Comparison of ENCODE assay signal across 8 mouse cellular contexts in the genomic region with DNA sequence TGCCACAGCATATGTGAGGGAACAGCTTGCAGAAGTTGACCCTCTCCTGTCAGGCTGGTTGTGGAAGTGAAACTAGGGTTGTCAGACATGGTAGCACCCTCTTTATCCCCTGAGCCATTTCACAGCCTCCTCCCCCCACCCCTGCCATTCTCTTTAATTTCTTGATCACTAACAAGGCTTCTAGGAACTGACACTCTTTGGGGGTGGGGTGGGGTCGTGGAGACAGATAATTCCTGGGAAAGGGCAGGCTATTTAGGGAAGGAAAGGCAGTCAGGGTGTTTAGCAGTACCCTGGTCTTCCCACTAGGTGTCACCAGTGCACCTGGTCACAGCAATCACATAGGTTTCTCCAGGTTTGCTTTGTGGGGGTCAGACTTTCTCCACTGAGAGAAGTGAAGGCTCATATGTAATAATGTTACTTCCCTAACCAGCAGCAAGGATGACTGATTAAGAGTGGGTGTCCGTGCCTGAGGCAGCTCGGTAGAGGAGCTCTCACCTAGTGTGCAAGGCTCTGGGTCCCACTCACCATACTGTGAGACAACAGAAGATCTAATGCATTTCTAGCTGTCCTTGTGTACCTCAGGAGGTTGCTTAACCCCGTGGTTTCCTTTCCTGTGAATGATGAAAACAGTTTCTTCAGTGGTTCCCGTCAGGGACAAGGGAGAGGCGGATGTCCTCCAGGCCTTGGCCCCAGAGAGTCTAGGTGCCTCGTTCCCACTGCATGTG. TPM values are rescaled to one million over a fixed set of nuclear protein-coding genes. Genes with fewer than 3 reads are reported as not detected.
DNase-seq lines count a peak whose midpoint lies in the region; ATAC-seq lines count a peak whose summit lies in the region.

No protein-coding gene starts in this region.

- H3K4me2 ChIP-seq in lung, embryonic 16.5 days (ENCODE audit: low read depth, low read length) = no peak overlapping the region

- no peak overlapping the region for H3K27ac ChIP-seq in lung, embryonic 16.5 days (ENCODE audit: low read length)

- no peak overlapping the region for H3K4me3 ChIP-seq in lung, embryonic 16.5 days (ENCODE audit: low read length)

- no peaks in the 10 kb centered on the region for H3K9me3 ChIP-seq in lung, embryonic 16.5 days (ENCODE audit: control insufficient read depth, low read length)

- no peaks in the 10 kb centered on the region for H3K36me3 ChIP-seq in lung, embryonic 16.5 days (ENCODE audit: control insufficient read depth, insufficient read depth, low read length)

- DNase-seq in NIH3T3 (ENCODE audit: low read depth) = peak; percentile 81
- DNase-seq in cerebellum, postnatal 14 days = peak; percentile 81 to 85
- DNase-seq in heart, adult 8-10 months (ENCODE audit: low spot score) = peak; percentile 68
- DNase-seq in layer of hippocampus, adult 18-20 months (ENCODE audit: low spot score in 2 of 2) = peak; percentile 33 to 73
- peak; percentile 51 for DNase-seq in right cerebral cortex, adult 18-20 months
- no peak for DNase-seq in T-cell, adult 2 months (ENCODE audit: low spot score)

- peaks cover 11% of the 10 kb centered on the region for H3K27me3 ChIP-seq in lung, embryonic 16.5 days (ENCODE audit: control insufficient read depth, insufficient read depth, low read depth, low read length)

- ATAC-seq in CD4-positive, CD25-positive, alpha-beta regulatory T cell, adult 4 months = peak; percentile 39
- peak; percentile 17; the same call in 1 of the 2 replicates for ATAC-seq in lung, embryonic 16.5 days (ENCODE audit: low read depth)

- no peak overlapping the region for H3K9ac ChIP-seq in lung, embryonic 16.5 days (ENCODE audit: low read length)

- no peaks in the 10 kb centered on the region for H3K4me1 ChIP-seq in lung, embryonic 16.5 days (replicated peaks; ENCODE audit: control insufficient read depth, insufficient read depth, low read length)

- 32% methylated on average over 7 of the region's 7 CpGs for WGBS in lung, embryonic 16.5 days

RNA-seq across cellular contexts. Expression of gene Ncf4, which starts 12.9 kb away (rescaled TPM):
- polyA plus RNA-seq in CD4-positive, CD25-positive, alpha-beta regulatory T cell, adult 4 months (2017; shearing (Covaris generic)) = 100 to 1,000 TPM; 175 to 188 TPM
- 1 to 10 TPM; 1.2 to 4.5 (median 1.6) TPM for total RNA-seq in heart, adult 8-10 months (2022)
- total RNA-seq in layer of hippocampus, adult 18-20 months (2021) = 1 to 10 TPM; 1.1 to 1.8 TPM
- 4.6 and 5.7 TPM in 2 replicates for polyA plus RNA-seq in lung, embryonic 16.5 days (2015; fragmentation: Nextera tagmentation; extraction: Ambion mirVana)

RNA-seq across cellular contexts. Expression of gene Csf2rb2, which starts 48.0 kb away (rescaled TPM):
- polyA plus RNA-seq in CD4-positive, CD25-positive, alpha-beta regulatory T cell, adult 4 months (2017; shearing (Covaris generic)) = under 1 TPM in 1 of 2 experiments, not detected in 1; 0.12 TPM
- 1 to 10 TPM in 1 of 4 experiments, under 1 TPM in 3; 0.30 to 1.5 (median 0.69) TPM for total RNA-seq in heart, adult 8-10 months (2022)
- 1 to 10 TPM; 1.6 to 1.9 TPM for total RNA-seq in layer of hippocampus, adult 18-20 months (2021)
- 0.47 and 0.48 TPM in 2 replicates for polyA plus RNA-seq in lung, embryonic 16.5 days (2015; fragmentation: Nextera tagmentation; extraction: Ambion mirVana)

RNA-seq across cellular contexts. Expression of gene Pvalb, which starts 51.3 kb away (rescaled TPM):
- polyA plus RNA-seq in CD4-positive, CD25-positive, alpha-beta regulatory T cell, adult 4 months (2017; shearing (Covaris generic)) = not detected
- 1 to 10 TPM; 3.6 to 5.9 (median 4.5) TPM for total RNA-seq in heart, adult 8-10 months (2022)
- 10 to 100 TPM; 61.3 to 62.5 TPM for total RNA-seq in layer of hippocampus, adult 18-20 months (2021)
- polyA plus RNA-seq in lung, embryonic 16.5 days (2015; fragmentation: Nextera tagmentation; extraction: Ambion mirVana) = 0.21 TPM in 1 of 2 replicates, not detected in the other

Comparison
In these comparisons a context has a peak if more than half of its experiments do, and no peak if none do; other contexts are left out.
1. RNA of gene Pvalb, which starts 51.3 kb away (total RNA-seq): 61.3 to 62.5 TPM in layer of hippocampus, adult 18-20 months; 3.6 to 5.9 TPM in heart, adult 8-10 months; every median in the first group is over 4 times any median in the second.